ENCODE assay signal across 18 mouse cellular contexts in the genomic region with DNA sequence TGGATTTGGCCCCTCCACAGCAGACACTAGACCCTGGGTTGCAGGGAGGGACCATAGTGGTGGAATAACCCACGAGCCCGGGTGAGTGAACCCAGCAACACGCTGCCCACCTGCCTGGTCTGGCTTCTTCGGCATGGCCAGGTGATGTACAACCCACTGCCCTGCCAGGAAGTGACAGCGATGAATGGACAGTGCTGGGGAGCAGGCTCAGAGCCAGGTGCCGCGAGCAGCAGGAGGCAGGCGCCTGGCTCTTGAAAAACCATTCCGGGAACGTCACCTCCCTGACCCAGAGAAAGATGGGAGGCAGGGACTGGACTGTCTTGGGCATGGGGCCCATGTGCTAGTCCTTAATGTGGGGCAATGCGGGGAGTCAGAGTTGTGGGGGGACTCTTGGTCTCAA. TPM values are rescaled to one million over a fixed set of nuclear protein-coding genes. Genes with fewer than 3 reads are reported as not detected.
"Had no signal": no experiment of that assay in that cellular context is flagged by ENCODE, and none has a peak within 500 bp of the region (broad histone marks: within the 10 kb centered on the region; RNA-seq: fewer than 3 reads in every experiment).

No protein-coding gene starts in this region.

- DNase-seq: heart, postnatal 10 days; heart, postnatal 14 days; heart, postnatal 36 days; heart, postnatal 4 days; kidney, adult 11 months; kidney, adult 18-20 months; kidney, adult 2 months; kidney, adult 8-10 months; kidney, adult 9 months; kidney, postnatal 10 days; kidney, postnatal 14 days; kidney, postnatal 25 days; kidney, postnatal 36 days; kidney, postnatal 4 days; layer of hippocampus, adult 9-11 months; layer of hippocampus, postnatal 36 days had no signal

RNA-seq across cellular contexts. Expression of a gene that starts 8.3 kb away (rescaled TPM):
- total RNA-seq: heart, postnatal 10 days; heart, postnatal 14 days; heart, postnatal 25 days; heart, postnatal 36 days; heart, postnatal 4 days; hematopoietic stem cell, adult 5-6 weeks had no signal
